Mouse (Mus musculus): Measurements from ENCODE around the gene Ric1.

The Ric1 gene

GRCm38 (mm10) chr19:29496786-29497557 lies 25.1 kb upstream of the Ric1 start:
- in situ Hi-C loops (cut with MboI, MseI), result loop anchor here in 1 of 2 experiments (10.0 kb wide), 1 partner anchor 142 kb away; no protein-coding TSS in a partner anchor

GRCm38 (mm10) chr19:29497874-29498273 lies 24.2 kb upstream of the Ric1 start:
- in situ Hi-C loops (cut with MboI, MseI), result loop anchor here in 1 of 2 experiments (10.0 kb wide), 1 partner anchor 143 kb away; no protein-coding TSS in a partner anchor

- in situ Hi-C loops (cut with MboI, MseI), result loop anchor here in 1 of 2 experiments (10.0 kb wide), 1 partner anchor 144 kb away; no protein-coding TSS in a partner anchor
Observed at GRCm38 (mm10) chr19:29498842-29499456, 23.1 kb upstream of the Ric1 start.

GRCm38 (mm10) chr19:29500333-29500732 lies 21.7 kb upstream of the Ric1 start:
- in situ Hi-C loops (cut with MboI, MseI), result no loop called here

GRCm38 (mm10) chr19:29501106-29501505 lies 21.0 kb upstream of the Ric1 start:
- in situ Hi-C loops (cut with MboI, MseI), result no loop called here

- in situ Hi-C loops (cut with MboI, MseI), result no loop called here
Observed at GRCm38 (mm10) chr19:29501507-29501906, 20.6 kb upstream of the Ric1 start.

- in situ Hi-C loops (cut with MboI, MseI), result no loop called here
Observed at GRCm38 (mm10) chr19:29504131-29504530, 18.0 kb upstream of the Ric1 start.

GRCm38 (mm10) chr19:29505617-29506016 lies 16.5 kb upstream of the Ric1 start:
- in situ Hi-C loops (cut with MboI, MseI), result no loop called here

- in situ Hi-C loops (cut with MboI, MseI), result no loop called here
Observed at GRCm38 (mm10) chr19:29508208-29508607, 13.9 kb upstream of the Ric1 start.

GRCm38 (mm10) chr19:29509857-29510256 lies 12.2 kb upstream of the Ric1 start:
- in situ Hi-C loops (cut with MboI, MseI), result loop anchor here in 1 of 2 experiments (5.0 kb wide), 1 partner anchor 48 kb away; no protein-coding TSS in a partner anchor

GRCm38 (mm10) chr19:29511826-29512225 lies 10.3 kb upstream of the Ric1 start:
- in situ Hi-C loops (cut with MboI, MseI), result loop anchor here in 1 of 2 experiments (5.0 kb wide), 1 partner anchor 50 kb away; no protein-coding TSS in a partner anchor

GRCm38 (mm10) chr19:29513111-29513766 lies 8.8 kb upstream of the Ric1 start:
- in situ Hi-C loops (cut with MboI, MseI), result loop anchor here in 1 of 2 experiments (5.0 kb wide), 1 partner anchor 51 kb away; no protein-coding TSS in a partner anchor

- in situ Hi-C loops (cut with MboI, MseI), result loop anchor here in 1 of 2 experiments (5.0 kb wide), 1 partner anchor 52 kb away; no protein-coding TSS in a partner anchor
Observed at GRCm38 (mm10) chr19:29514130-29514529, 8.0 kb upstream of the Ric1 start.

GRCm38 (mm10) chr19:29515386-29515785 lies 6.7 kb upstream of the Ric1 start:
- in situ Hi-C loops (cut with MboI, MseI), result no loop called here

- in situ Hi-C loops (cut with MboI, MseI), result no loop called here
Observed at GRCm38 (mm10) chr19:29515991-29516390, 6.1 kb upstream of the Ric1 start.

GRCm38 (mm10) chr19:29518409-29518808 lies 3.7 kb upstream of the Ric1 start:
- in situ Hi-C loops (cut with MboI, MseI), result no loop called here

GRCm38 (mm10) chr19:29518922-29519321 lies 3.2 kb upstream of the Ric1 start:
- in situ Hi-C loops (cut with MboI, MseI), result no loop called here

GRCm38 (mm10) chr19:29520996-29521560 lies 1.0 kb upstream of the Ric1 start:
- in situ Hi-C loops (cut with MboI, MseI), result no loop called here

- in situ Hi-C loops (cut with MboI, MseI), result no loop called here
Observed at GRCm38 (mm10) chr19:29522445-29523229, 555 bp downstream of the Ric1 start.

GRCm38 (mm10) chr19:29523230-29523582 lies 1.1 kb downstream of the Ric1 start:
- in situ Hi-C loops (cut with MboI, MseI), result no loop called here

GRCm38 (mm10) chr19:29523701-29524100 lies 1.6 kb downstream of the Ric1 start:
- in situ Hi-C loops (cut with MboI, MseI), result no loop called here

Data from T-helper 17 cell (primary cell).